29 mouse cellular contexts compared by ENCODE assay signal in the genomic region with DNA sequence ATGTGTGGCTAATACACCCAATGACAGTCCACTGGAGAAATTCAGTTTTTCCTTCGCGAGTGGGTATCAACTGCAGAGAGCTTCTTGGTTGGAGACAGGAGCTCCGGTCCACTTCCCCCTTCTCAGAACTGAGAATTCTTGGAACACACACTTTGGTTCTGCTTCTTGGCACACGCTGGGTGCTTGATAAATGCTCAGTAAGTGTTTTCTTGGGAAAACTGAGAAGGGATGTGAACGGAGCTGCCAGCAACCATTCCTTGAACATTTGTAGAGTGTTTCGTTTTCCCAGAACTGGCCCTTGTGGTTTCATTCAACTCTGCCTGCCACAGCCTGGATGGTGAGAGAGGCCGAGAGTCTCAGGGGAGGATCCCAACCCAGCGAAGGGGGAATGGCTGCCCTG. TPM values are rescaled to one million over a fixed set of nuclear protein-coding genes. Genes with fewer than 3 reads are reported as not detected.
DNase-seq lines count a peak whose midpoint lies in the region; ATAC-seq lines count a peak whose summit lies in the region.
"Had no signal": no experiment of that assay in that cellular context is flagged by ENCODE, and none has a peak within 500 bp of the region (broad histone marks: within the 10 kb centered on the region; RNA-seq: fewer than 3 reads in every experiment).

No protein-coding gene starts in this region.

- intact Hi-C loops in heart, postnatal 10 days (cut with DNase I): loop anchor here (5.0 kb wide), 1 partner anchor 1237 kb away; no protein-coding TSS in a partner anchor

- no peaks in the 10 kb centered on the region for H3K4me1 ChIP-seq in embryonic facial prominence, embryonic 14.5 days (ENCODE audit: control insufficient read depth, insufficient read depth, low read length)
- H3K4me1 ChIP-seq in embryonic facial prominence, embryonic 10.5 days: peaks cover 19% of the 10 kb centered on the region

- ATAC-seq in embryonic facial prominence, embryonic 14.5 days (ENCODE audit: low read depth): no peak
- ATAC-seq: activated CD4-positive, CD25-positive, alpha-beta regulatory T cell, adult 4 months; CD4-positive, CD25-positive, alpha-beta regulatory T cell, adult 4 months; forebrain, embryonic 13.5 days; intestine, embryonic 16.5 days; Patski had no signal

- H3K4me3 ChIP-seq in embryonic facial prominence, embryonic 14.5 days (ENCODE audit: low read depth, low read length): no peak overlapping the region
- no peak overlapping the region for H3K4me3 ChIP-seq in embryonic facial prominence, embryonic 10.5 days
- H3K4me3 ChIP-seq: embryonic facial prominence, embryonic 12.5 days; forebrain, embryonic 13.5 days; gastrocnemius, adult 2 months; heart, embryonic 12.5 days; hindbrain, embryonic 10.5 days; hindbrain, embryonic 15.5 days had no signal

- WGBS in embryonic facial prominence, embryonic 14.5 days: 68% methylated on average over 7 of the region's 8 CpGs
- WGBS in embryonic facial prominence, embryonic 10.5 days: 84% methylated on average over 8 of the region's 8 CpGs

- no peak overlapping the region for H3K9ac ChIP-seq in embryonic facial prominence, embryonic 14.5 days (ENCODE audit: low read depth, low read length)
- H3K9ac ChIP-seq: embryonic facial prominence, embryonic 12.5 days; forebrain, embryonic 13.5 days; heart, embryonic 12.5 days; hindbrain, embryonic 15.5 days had no signal

- peak; percentile 43 for DNase-seq in embryonic facial prominence, embryonic 14.5 days (ENCODE audit: low spot score)
- DNase-seq in embryonic facial prominence, embryonic 10.5 days (ENCODE audit: low spot score): no peak
- DNase-seq in heart, postnatal 10 days: peak; percentile 11 to 20
- no peak for DNase-seq in heart, postnatal 4 days
- DNase-seq in lung, postnatal 36 days: peak; percentile 20
- no peak for DNase-seq in lung, postnatal 14 days
- DNase-seq in spleen, postnatal 4 days (ENCODE audit: low spot score in 2 of 2): no peak
- no peak for DNase-seq in right cerebral cortex, postnatal 25 days
- DNase-seq: adrenal gland, adult 8-10 months; adrenal gland, postnatal 36 days; B cell, adult 2 months; cerebellum, adult 11 months; cerebellum, adult 8-10 months; cerebellum, postnatal 14 days; embryo, embryonic 11 days; gastrocnemius, adult 2 months; gastrocnemius, postnatal 25 days had no signal

- no peak overlapping the region for H3K27ac ChIP-seq in embryonic facial prominence, embryonic 14.5 days (replicated peaks; ENCODE audit: low read depth, low read length)
- no peak overlapping the region for H3K27ac ChIP-seq in embryonic facial prominence, embryonic 10.5 days (replicated peaks)
- H3K27ac ChIP-seq: embryonic facial prominence, embryonic 12.5 days; forebrain, embryonic 13.5 days; gastrocnemius, adult 2 months; hindbrain, embryonic 10.5 days; hindbrain, embryonic 15.5 days had no signal

- H3K4me2 ChIP-seq in embryonic facial prominence, embryonic 14.5 days (ENCODE audit: low read depth, low read length): no peak overlapping the region
- H3K4me2 ChIP-seq: embryonic facial prominence, embryonic 12.5 days; forebrain, embryonic 13.5 days; heart, embryonic 12.5 days; hindbrain, embryonic 15.5 days had no signal

- no peaks in the 10 kb centered on the region for H3K36me3 ChIP-seq in embryonic facial prominence, embryonic 14.5 days (ENCODE audit: control insufficient read depth, insufficient read depth, low read length)
- H3K36me3 ChIP-seq in embryonic facial prominence, embryonic 10.5 days (replicated peaks): no peaks in the 10 kb centered on the region
- H3K36me3 ChIP-seq: embryonic facial prominence, embryonic 12.5 days; G1E; heart, embryonic 12.5 days; hindbrain, embryonic 10.5 days; hindbrain, embryonic 15.5 days had no signal

- peaks cover 7% of the 10 kb centered on the region; the same call in 1 of the 2 replicates for H3K27me3 ChIP-seq in embryonic facial prominence, embryonic 14.5 days (replicated peaks; ENCODE audit: control insufficient read depth, insufficient read depth, low read length)
- H3K27me3 ChIP-seq in embryonic facial prominence, embryonic 10.5 days (replicated peaks; ENCODE audit: low read depth, poor library complexity, severe bottlenecking): peaks cover 43% of the 10 kb centered on the region

- H3K9me3 ChIP-seq in embryonic facial prominence, embryonic 14.5 days (ENCODE audit: control insufficient read depth, low read length): no peaks in the 10 kb centered on the region
- no peaks in the 10 kb centered on the region for H3K9me3 ChIP-seq in embryonic facial prominence, embryonic 10.5 days
- H3K9me3 ChIP-seq: embryonic facial prominence, embryonic 12.5 days; forebrain, embryonic 13.5 days; heart, embryonic 12.5 days; hindbrain, embryonic 10.5 days; hindbrain, embryonic 15.5 days had no signal

RNA-seq across cellular contexts. Expression of a gene that starts 43.7 kb away (rescaled TPM):
- 2.1 and 2.7 TPM in 2 replicates for polyA plus RNA-seq in embryonic facial prominence, embryonic 14.5 days (2014; fragmentation: Nextera tagmentation; extraction: Ambion mirVana)
- polyA plus RNA-seq in embryonic facial prominence, embryonic 10.5 days (2016; fragmentation: Nextera tagmentation; extraction: Ambion mirVana): 0.04 and 0.10 TPM in 2 replicates
- 10 to 100 TPM; 17.9 to 28.8 TPM for total RNA-seq in heart, postnatal 10 days (2021)
- 10 to 100 TPM in 1 of 2 experiments, 1 to 10 TPM in 1; 9.3 to 10.4 TPM for total RNA-seq in heart, postnatal 4 days (2021)
- total RNA-seq: common myeloid progenitor, adult 5-6 weeks; granulocyte monocyte progenitor cell, adult 5-6 weeks had no signal
- polyA plus RNA-seq: G1E, Patski had no signal

Comparison
In these comparisons a context has a peak if more than half of its experiments do, and no peak if none do; other contexts are left out.
1. DNase-seq: peak in embryonic facial prominence, embryonic 14.5 days (single experiment), heart, postnatal 10 days (2 of 2) and lung, postnatal 36 days (single experiment); none in embryonic facial prominence, embryonic 10.5 days (single experiment), heart, postnatal 4 days (single experiment), lung, postnatal 14 days (single experiment), spleen, postnatal 4 days (0 of 2) and right cerebral cortex, postnatal 25 days (single experiment).